Mouse (Mus musculus): ENCODE data around the gene Nek6.

The Nek6 gene

GRCm38 (mm10) chr2:38579528-38579927 lies 68.1 kb downstream of the Nek6 start:
- no peak for DNase-seq (ENCODE audit: low spot score)

- no peak for DNase-seq (ENCODE audit: low spot score)
Measured at GRCm38 (mm10) chr2:38583982-38584381, 72.5 kb downstream of the Nek6 start.

- DNase-seq (ENCODE audit: low spot score): no peak
Measured at GRCm38 (mm10) chr2:38584514-38585378, 73.3 kb downstream of the Nek6 start.

- no peak for DNase-seq (ENCODE audit: low spot score)
Measured at GRCm38 (mm10) chr2:38585379-38585736, 73.9 kb downstream of the Nek6 start.

GRCm38 (mm10) chr2:38586733-38587132 lies 75.3 kb downstream of the Nek6 start:
- no peak for DNase-seq (ENCODE audit: low spot score)

GRCm38 (mm10) chr2:38591751-38592459 lies 80.5 kb downstream of the Nek6 start:
- no peak for DNase-seq (ENCODE audit: low spot score)

GRCm38 (mm10) chr2:38594874-38595273 lies 83.4 kb downstream of the Nek6 start:
- DNase-seq (ENCODE audit: low spot score): no peak

- DNase-seq (ENCODE audit: low spot score): no peak
Measured at GRCm38 (mm10) chr2:38597896-38598295, 86.5 kb downstream of the Nek6 start.

GRCm38 (mm10) chr2:38598395-38598794 lies 87.0 kb downstream of the Nek6 start:
- DNase-seq (ENCODE audit: low spot score): no peak

GRCm38 (mm10) chr2:38600842-38601241 lies 89.4 kb downstream of the Nek6 start:
- DNase-seq (ENCODE audit: low spot score): no peak

GRCm38 (mm10) chr2:38607716-38608115 lies 96.3 kb downstream of the Nek6 start:
- no peak for DNase-seq (ENCODE audit: low spot score)

GRCm38 (mm10) chr2:38608831-38609309 lies 97.4 kb downstream of the Nek6 start:
- DNase-seq (ENCODE audit: low spot score): no peak

- no peak for DNase-seq (ENCODE audit: low spot score)
Measured at GRCm38 (mm10) chr2:38609310-38609709, 97.9 kb downstream of the Nek6 start.

- DNase-seq (ENCODE audit: low spot score): no peak
Measured at GRCm38 (mm10) chr2:38610161-38610560, 98.7 kb downstream of the Nek6 start.

- DNase-seq (ENCODE audit: low spot score): no peak
Measured at GRCm38 (mm10) chr2:38612596-38612995, 101.2 kb downstream of the Nek6 start.

GRCm38 (mm10) chr2:38613576-38613975 lies 102.1 kb downstream of the Nek6 start:
- no peak for DNase-seq (ENCODE audit: low spot score)

- no peak for DNase-seq (ENCODE audit: low spot score)
Measured at GRCm38 (mm10) chr2:38614437-38614836, 103.0 kb downstream of the Nek6 start.

GRCm38 (mm10) chr2:38616072-38616471 lies 104.6 kb downstream of the Nek6 start:
- DNase-seq (ENCODE audit: low spot score): no peak

GRCm38 (mm10) chr2:38616956-38617872 lies 105.8 kb downstream of the Nek6 start:
- DNase-seq (ENCODE audit: low spot score): no peak

- DNase-seq (ENCODE audit: low spot score): no peak
Measured at GRCm38 (mm10) chr2:38619777-38620176, 108.3 kb downstream of the Nek6 start.

- DNase-seq (ENCODE audit: low spot score): no peak
Measured at GRCm38 (mm10) chr2:38621076-38621475, 109.6 kb downstream of the Nek6 start.

- no peak for DNase-seq (ENCODE audit: low spot score)
Measured at GRCm38 (mm10) chr2:38621610-38622021, 110.2 kb downstream of the Nek6 start.
